Mouse (Mus musculus) T-helper 1 cell (primary cell): ENCODE results near the gene Abcc4.

Source experiments
- in situ Hi-C: fragments of 300-600 bp; cut with MboI, MseI; formaldehyde crosslinking; loops from one replicate; pipeline ENCODE4 v1.15.1; 2025; ENCODE audit warnings: high pct_unique_total_duplicates

Gene Abcc4

DNA sequence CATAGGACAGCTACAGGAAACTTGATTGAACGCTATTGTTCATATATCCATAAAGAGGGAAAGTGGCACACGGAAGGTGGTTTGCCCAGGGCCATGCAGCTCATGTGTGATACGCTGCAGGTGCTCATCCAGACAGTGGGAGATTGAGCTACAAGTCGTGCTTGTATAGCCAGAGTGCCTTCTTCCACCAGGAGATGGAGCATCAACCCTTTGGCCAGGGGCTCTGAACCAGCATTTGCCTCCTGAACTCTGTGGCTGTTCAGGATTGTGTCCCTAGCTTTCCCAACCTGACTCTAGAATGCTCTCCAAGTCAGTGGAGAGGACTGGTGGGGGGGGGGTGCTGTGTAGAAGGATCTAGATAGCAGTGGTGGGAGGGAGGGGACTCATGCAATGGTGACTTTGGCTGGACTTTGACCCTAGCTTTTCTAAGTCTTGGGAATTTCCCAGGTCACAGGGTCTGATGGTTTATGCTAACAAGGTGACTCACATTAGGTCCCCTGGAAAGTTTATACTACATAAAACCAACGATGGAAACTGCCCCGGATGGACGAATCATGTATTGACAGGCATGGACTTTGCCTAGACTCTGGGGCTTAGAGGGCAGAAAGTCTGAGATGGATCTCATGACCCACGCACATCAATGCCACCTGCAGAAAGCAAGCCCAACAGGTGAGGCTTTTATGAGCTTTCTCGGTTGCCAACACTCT is 27.6 kb downstream of the Abcc4 start:
- in situ Hi-C loops: no loop called here

DNA sequence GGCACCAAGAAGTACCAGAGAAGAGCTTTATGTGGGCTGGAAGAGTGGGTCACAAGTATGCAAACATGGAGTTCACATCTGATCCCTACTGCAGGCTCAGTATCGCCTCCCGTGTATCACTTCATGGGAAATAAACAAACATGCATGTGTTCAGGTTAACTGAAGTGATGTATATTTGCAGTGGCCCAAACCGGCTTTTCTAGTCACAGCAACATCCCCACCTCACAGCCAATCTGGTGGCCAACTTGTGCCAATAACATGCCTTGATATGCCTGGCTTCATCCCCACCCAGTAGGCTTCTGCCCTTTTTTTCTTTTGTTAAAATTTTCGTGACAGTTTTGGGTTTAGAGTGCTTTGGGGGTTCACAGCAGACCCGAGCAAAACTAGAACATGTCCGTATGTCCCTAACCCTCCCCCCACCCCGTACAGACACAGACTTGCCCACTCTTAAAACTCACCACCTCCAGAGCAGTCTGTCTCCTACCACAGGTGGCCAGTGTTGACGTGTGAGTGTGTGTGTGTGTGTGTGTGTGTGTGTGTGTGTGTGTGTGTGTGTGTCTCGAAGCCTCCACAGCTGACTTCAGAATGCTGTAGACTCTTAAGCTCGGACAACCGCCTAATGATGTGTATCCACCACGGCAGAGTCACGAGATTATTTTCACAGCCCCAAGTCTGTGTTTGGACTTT is 29.6 kb downstream of the Abcc4 start:
- in situ Hi-C loops: no loop called here

DNA sequence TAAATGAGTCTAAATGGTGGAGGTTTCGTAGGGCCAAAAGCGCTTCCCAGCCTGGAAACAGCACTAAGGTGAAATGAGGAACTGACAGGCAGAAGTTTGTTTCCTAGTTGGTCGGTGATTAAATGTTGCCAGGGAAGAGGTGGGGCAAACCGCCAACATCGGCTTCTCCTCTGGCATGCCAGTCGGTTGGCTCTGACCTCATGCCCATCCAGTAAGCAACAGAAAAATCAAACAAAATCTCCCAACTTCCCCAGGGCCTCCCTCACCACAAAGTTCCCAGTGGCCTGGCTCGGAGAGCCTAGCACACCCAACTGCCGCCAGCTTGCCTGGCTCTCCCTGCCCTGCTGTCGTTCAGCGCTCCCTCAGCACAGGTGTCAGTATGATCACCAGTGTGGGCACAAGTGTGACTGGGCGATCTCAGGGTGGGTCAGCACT is 31.3 kb downstream of the Abcc4 start:
- in situ Hi-C loops: loop anchor here (25.0 kb wide), 1 partner anchor 1613 kb away; the partner anchor contains the start of gene Mbnl2

DNA sequence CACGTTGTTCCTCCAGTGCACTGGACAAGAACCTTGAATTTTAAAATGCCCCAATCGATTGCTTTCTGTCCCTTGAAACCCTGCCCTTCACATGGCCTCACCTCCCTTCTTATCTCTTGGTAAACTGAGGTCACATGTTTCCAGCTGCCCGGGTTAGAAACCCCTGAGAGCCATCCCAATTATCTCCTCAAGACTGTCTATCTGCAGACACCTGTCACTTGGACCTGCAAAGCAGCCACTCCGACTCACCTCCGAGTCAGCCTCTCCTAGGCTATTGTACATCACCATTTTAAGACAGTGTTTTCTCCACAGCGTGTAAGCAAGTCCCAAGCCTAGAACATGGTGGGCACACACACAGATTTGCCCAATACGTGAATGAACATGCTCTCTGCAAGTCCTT is 31.8 kb downstream of the Abcc4 start:
- in situ Hi-C loops: loop anchor here (25.0 kb wide), 1 partner anchor 1613 kb away; the partner anchor contains the start of gene Mbnl2

DNA sequence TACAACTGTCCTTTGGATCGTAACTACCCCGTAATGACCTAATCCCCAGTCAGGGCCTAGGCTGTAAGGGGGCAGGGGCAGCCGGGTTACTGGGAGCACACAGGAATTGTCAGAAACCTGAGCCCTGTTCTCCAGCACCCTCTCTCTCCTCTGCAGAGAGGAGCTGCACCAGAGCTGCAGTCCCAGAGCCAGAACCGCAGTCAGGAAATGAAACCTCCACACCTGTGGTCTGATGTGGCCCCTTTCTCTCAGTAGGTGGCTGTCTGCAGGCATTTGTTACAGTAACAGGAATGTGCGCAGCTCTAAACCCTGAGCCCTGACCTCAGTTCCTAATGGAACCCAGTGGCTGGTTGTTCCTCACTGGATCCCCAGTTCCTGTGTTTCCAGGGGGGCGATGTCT is 32.5 kb downstream of the Abcc4 start:
- in situ Hi-C loops: loop anchor here (25.0 kb wide), 1 partner anchor 1614 kb away; the partner anchor contains the start of gene Mbnl2

DNA sequence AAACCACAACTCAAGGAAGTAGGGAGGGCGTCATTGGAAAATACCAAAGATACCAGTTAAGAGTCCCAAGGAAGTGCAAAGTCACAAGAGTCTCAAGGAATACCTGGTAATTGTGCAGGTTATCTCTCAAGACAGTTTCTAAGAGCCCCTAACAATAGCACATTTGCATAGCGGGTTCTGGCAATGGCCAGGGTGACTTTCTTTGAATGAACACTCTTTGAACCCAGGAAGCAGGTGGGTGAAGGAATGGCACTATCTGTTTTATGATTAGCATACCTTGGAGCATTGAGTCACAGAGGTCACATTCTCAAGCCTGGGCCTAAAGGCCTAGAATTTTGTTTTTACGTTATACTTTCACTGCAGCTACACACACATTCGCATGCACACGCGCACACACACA is 33.1 kb downstream of the Abcc4 start:
- in situ Hi-C loops: loop anchor here (25.0 kb wide), 1 partner anchor 1614 kb away; the partner anchor contains the start of gene Mbnl2

DNA sequence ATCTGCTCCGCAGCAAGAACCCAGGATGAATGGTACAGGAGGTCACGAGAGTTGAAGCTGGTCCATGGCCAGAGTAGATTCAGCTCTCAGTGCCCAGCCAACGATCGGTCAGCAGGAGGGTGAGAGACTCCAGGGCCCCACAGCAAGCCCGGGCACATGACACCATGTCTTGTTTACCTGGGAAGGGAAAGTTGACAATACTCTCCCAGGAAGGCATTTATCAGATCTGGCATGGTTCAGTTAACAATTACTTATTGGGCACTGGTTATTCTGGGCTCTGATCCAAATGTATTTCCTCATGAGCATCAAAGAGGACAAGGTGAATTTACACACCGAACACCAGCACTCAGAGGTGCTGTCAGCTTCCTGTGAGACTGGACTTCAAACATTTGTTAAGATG is 38.5 kb downstream of the Abcc4 start:
- in situ Hi-C loops: loop anchor here (25.0 kb wide), 1 partner anchor 1620 kb away; the partner anchor contains the start of gene Mbnl2

DNA sequence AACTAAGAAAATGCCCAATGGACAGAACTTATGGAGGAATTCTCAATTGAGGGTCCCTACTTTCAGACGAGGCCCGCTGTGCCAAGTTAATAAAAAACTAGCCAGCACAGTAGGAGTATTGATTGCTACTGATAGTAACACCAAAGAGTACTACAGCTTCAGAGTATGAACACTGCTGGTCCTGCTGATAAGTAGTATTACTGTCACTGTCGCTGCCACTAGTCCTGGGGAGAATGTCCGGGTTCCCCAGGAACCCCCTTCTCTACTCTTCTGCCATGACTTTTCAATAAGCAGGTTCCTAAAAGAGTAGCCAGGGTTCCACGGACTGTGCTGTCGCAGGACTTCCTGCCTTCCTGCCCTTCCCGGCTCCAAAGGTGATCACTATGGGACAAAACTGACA is 41.4 kb downstream of the Abcc4 start:
- in situ Hi-C loops: loop anchor here (25.0 kb wide), 1 partner anchor 1623 kb away; the partner anchor contains the start of gene Mbnl2

DNA sequence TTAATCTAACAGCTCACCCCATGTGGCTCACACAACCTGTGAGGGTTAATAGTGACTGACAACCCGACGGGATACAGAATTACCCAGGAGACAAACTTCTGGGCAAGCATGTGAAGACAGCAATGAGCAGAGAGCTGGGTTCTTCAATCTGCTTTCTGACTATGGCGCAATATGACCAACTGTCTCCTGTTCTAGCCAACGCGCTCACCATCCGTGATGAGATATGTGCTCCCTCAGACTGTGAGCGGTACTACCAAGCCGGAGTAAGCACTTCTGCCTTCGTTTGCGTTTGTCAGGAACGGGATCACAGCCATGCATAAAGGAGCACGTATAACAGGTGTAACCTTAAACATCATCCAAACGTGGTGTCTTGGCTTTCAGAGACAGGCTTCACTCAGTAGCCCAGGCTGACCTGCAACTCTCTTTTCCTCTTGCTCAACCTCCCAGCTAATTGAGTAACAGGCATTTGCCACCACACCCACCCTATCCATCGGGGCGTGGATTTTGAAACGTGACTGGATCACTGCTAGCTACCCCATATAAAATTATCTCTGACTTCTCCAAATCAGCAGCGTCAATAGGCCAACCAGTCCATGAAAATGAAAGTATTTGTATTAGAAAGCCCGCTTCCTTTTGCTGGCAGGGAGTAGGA is 43.3 kb downstream of the Abcc4 start:
- in situ Hi-C loops: loop anchor here (25.0 kb wide), 1 partner anchor 1625 kb away; the partner anchor contains the start of gene Mbnl2

DNA sequence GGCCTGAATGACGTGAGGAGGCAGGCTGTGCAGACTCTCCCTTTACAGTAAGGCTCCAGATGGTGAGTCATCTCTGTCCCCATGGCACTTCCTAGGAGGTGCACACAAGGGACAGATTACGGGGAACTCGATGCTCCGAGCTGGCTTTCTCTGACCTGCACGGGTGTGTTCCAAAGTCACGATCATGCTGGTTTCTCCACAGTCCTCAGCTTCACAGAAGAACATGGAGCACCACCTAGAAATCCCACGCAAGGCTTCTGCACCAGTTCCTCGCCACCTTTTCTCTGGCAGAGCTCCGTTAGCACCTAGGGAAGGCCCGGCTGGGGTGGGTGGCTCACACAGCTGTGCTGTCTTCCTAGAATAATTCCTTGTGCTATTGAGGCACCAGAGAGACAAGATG is 43.9 kb downstream of the Abcc4 start:
- in situ Hi-C loops: loop anchor here (25.0 kb wide), 1 partner anchor 1625 kb away; the partner anchor contains the start of gene Mbnl2

DNA sequence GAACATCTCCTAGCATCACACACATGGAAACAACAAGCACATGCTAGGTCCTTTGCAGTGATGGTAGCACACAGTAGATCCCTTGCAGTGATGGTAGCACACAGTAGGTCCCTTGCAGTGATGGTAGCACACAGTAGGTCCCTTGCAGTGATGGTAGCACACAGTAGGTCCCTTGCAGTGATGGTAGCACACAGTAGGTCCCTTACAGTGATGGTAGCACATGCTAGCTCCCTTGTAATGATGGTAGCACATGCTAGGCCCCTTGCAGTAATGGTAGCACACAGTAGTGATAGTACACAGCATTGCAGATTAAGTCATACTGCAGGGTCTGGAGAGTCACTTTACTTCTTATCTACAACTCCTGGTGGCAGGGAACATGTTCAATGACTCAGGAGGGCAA is 46.8 kb downstream of the Abcc4 start:
- in situ Hi-C loops: loop anchor here (25.0 kb wide), 1 partner anchor 1628 kb away; the partner anchor contains the start of gene Mbnl2

DNA sequence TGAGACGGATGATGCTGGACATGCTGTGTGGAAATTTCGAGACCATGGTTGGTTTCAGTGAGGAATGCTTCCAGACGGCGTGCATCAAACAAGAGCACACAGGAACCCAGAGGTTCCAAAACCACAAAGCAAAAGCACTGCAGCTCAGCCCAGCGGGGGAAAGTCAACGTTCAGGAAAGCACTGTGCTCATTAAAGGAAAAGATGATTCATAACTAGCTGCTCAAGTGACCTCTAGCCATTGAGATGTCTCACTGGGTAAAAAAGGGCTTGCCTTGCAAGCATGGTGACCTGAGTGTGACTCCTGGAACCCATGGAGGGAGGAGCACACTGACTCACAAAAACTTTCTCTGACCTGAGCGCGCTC is 47.7 kb downstream of the Abcc4 start:
- in situ Hi-C loops: loop anchor here (25.0 kb wide), 1 partner anchor 1629 kb away; the partner anchor contains the start of gene Mbnl2

DNA sequence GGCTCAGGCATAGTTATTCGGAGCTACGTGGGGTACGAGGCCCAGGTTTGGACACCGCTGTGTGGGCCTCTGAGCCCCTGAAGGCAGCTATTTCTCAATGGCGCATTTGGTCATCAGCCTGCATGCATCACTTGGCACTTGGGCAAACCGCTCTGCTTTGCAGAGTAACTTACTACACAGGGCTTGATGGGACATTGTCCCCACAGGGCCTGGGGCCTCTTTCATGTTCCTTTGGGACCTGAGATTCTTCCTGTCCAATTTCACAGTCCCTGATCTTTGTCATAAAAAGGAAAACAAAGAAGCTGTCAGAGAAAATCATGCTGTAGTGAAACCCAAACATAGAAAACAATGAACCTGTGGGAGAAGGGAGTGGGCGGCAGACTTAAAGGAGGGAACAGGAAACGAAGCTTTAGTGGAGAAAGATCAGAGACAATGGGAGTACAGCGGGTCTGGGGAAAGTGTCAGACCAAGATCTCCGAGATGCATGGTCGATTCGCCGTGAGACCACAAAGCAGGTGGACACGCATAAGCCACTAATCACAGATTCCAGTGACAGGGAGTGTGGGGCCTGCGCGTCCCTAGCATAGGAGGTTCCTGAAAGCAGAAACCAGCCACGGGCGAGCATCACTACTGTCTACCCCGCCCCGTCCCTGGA is 48.2 kb downstream of the Abcc4 start:
- in situ Hi-C loops: loop anchor here (25.0 kb wide), 1 partner anchor 1630 kb away; the partner anchor contains the start of gene Mbnl2

DNA sequence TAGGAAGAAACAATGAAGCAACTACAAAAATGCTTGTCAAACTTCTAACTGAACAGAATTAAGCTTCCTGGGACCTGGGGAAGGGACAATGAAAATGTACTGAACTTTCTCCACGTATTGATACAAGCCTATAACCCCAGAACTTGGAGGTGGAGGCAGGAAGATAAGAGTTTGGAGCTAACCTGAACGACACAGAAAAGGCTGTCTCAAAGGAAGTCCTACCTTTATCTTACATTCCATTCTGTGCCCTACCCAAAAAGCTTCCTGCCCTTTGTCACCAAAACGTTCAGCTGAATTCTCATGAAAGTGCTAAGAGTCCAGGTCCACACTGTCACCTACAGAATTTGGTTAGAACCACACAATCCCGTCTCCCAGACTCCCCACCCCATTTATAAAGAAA is 48.8 kb downstream of the Abcc4 start:
- in situ Hi-C loops: loop anchor here (25.0 kb wide), 1 partner anchor 1630 kb away; the partner anchor contains the start of gene Mbnl2

DNA sequence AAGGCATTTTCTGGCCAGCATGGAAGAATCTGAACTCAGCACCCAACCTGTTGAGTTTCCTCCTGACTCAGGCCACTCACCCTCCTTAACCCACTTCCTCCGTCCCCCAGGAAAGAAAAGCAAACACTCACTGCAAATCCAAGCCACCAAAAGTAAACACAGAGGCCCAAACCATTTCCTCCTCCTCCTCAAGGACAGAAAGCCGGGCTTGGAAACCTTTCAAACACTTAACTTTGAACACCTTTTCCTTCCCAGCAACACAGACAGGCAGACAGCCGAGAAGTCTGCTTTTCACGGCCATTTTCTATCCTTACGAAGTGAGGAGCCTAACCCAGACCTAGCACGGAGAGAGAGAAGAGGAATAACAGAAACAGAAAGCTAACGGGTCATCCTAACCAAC is 50.0 kb downstream of the Abcc4 start:
- in situ Hi-C loops: loop anchor here (25.0 kb wide), 1 partner anchor 1631 kb away; the partner anchor contains the start of gene Mbnl2

DNA sequence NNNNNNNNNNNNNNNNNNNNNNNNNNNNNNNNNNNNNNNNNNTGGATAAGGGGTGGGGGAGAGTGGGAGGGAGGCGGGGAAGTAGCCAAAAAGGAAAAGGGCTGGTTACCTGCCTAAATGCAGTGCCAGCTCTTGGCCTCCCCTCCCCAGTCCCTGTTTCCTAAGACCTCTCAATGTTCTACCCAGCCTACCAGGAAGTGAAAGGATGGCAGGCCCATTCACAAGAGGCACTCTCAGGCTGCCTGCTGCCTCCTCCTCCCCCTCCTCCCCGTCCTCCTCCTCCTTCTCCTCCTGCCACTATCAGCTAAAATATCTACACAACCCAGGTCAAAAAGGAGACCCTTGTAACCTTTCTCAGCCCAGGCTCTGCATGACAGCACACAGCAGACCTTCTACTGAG is 51.1 kb downstream of the Abcc4 start:
- in situ Hi-C loops: loop anchor here (25.0 kb wide), 1 partner anchor 1632 kb away; the partner anchor contains the start of gene Mbnl2

DNA sequence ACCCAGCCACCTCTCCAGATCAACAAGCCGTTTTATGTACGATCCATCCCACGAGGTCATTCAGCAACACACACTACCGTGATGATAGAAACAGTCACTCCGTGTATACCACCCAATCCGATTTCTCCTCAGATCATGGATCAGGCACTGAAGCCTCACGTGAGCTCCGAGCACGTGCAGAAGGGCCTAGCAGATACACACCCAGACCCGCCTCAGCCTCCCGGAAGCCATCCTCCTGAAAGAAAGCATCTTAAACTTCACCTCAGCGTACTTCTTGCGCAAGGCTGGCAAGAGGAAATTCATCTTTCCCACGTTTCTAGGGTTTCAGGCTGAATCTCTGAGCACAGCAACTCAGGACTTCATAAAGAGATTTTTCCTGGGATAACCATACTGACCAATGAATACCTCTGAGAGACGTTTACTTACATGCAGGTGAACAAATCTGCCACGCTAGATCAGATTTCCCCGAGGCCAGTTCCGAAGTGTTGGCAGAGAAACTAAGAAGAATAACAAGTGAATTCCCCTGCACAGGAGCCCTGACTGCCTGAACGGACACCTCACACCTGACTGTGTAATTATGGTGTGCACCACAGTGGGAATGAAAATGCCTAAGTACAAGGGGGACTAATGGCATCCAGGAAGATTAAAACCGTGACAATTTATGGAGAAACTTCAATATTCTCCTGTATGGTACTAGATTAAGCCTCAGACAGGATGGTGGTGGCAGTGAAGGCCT is 54.1 kb downstream of the Abcc4 start:
- in situ Hi-C loops: loop anchor here (25.0 kb wide), 1 partner anchor 1635 kb away; the partner anchor contains the start of gene Mbnl2

DNA sequence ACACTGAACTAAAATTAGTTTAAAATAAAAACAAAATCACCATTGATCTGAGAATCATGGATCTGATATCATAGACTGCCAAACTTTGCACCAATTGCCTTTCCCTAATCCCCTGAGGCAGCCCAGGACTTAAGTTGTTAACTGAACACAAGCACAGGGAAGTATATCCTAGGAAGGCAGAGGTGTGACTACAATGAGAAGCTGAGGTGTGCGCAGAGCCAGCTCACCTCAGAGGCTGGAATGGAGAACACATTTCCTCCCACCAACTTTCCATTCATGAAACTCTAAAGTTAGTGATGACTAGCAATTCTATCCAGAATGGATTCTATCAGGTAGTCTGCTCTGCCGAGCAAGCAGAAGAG is 56.1 kb downstream of the Abcc4 start:
- in situ Hi-C loops: loop anchor here (25.0 kb wide), 1 partner anchor 1637 kb away; the partner anchor contains the start of gene Mbnl2

DNA sequence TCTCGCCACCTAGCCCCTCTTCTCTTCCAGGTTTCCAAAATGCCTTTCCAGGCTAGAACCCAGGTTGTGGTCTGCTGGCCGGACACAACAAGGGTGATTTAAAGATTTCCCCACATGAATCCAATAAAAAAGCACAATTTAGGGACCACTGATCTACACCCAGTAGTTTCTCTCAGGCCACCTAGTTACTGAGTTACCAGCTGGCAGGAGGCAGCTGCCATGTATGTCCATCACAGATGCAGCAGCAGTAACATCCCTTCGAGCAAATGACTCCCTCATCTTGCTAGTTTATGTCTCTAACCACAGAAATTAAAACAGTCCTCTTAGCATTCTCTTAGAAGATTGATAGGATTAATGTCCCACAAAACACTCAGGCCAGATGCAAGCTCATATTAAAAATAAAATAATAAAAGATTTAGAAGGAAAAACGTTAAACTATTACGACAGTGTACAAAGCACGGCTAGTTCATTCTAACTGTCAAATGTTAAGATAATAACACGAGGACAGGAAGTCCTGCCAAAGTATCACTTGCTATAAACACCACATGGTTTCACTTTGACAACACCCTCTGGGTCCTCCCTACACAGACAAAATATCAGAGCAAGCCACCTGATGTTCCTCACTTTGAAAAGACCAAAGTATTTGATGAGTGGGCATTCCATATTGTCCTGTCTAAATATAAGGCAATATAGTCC is 56.7 kb downstream of the Abcc4 start:
- in situ Hi-C loops: no loop called here
